Mouse (Mus musculus) liver, embryonic 13.5 days (tissue): Measurements from ENCODE around the gene Rnpepl1. TPM values are rescaled to one million over a fixed set of nuclear protein-coding genes. Genes with fewer than 3 reads are reported as not detected.

Experiments
- ATAC-seq: fragments of 200-750 bp; cut with Nextera tagmentation; 2 replicates; pipeline ENCODE4 v1.8.0; 2017; ENCODE audit warnings: low read depth, mild to moderate bottlenecking, moderate number of reproducible peaks, moderate library complexity
- DNase-seq: peaks from one replicate; pipeline ENCODE4 v3.0.0; 2022
- H3K27ac ChIP-seq: fragments of 300-500 bp; sonication (generic); 2 replicates; pipeline ENCODE4 v1.5.1; 2015; ENCODE audit warnings: moderate library complexity, mild to moderate bottlenecking, inconsistent platforms
- H3K27me3 ChIP-seq: fragments of 300-500 bp; sonication (generic); 2 replicates; pipeline ENCODE4 v1.6.1; 2015; ENCODE audit warnings: mild to moderate bottlenecking, inconsistent platforms
- H3K36me3 ChIP-seq: fragments of 300-500 bp; sonication (generic); 2 replicates; pipeline ENCODE4 v1.6.1; 2015; ENCODE audit warnings: mild to moderate bottlenecking, inconsistent platforms
- H3K4me1 ChIP-seq: fragments of 300-500 bp; sonication (generic); replicated peaks from 2 replicates; pipeline ENCODE4 v1.6.1; 2015; ENCODE audit warnings: inconsistent platforms
- H3K4me2 ChIP-seq: fragments of 300-500 bp; sonication (generic); 2 replicates; pipeline ENCODE4 v1.6.1; 2015; ENCODE audit warnings: inconsistent platforms, mild to moderate bottlenecking, moderate library complexity
- H3K4me3 ChIP-seq: fragments of 300-500 bp; sonication (generic); replicated peaks from 2 replicates; pipeline ENCODE4 v1.5.1; 2015; ENCODE audit warnings: mild to moderate bottlenecking, inconsistent platforms
- H3K9ac ChIP-seq: fragments of 300-500 bp; sonication (generic); 2 replicates; pipeline ENCODE4 v1.6.1; 2015; ENCODE audit warnings: mild to moderate bottlenecking, inconsistent platforms
- H3K9me3 ChIP-seq: fragments of 300-500 bp; sonication (generic); replicated peaks from 2 replicates; pipeline ENCODE4 v1.6.1; 2016; ENCODE audit warnings: inconsistent platforms
- WGBS: fragments of 180-500 bp; shearing (Covaris S2); methylation state at CpG from one replicate; pipeline ENCODE4 v1.1.7; 2015; ENCODE audit not compliant: insufficient replicate concordance; 5-methylcytosine and 5-hydroxymethylcytosine counted together
- polyA plus RNA-seq: library from polyadenylated mRNA; unstranded; fragments of >200 nt; fragmentation: Nextera tagmentation; extraction: Ambion mirVana; gene quantifications from 2 replicates; pipeline ENCODE4 v1.2.1, GENCODE M21; 2015

Rnpepl1 gene
- polyA plus RNA-seq, 1 experiment from 2014 or later: 13.1 TPM

DNA sequence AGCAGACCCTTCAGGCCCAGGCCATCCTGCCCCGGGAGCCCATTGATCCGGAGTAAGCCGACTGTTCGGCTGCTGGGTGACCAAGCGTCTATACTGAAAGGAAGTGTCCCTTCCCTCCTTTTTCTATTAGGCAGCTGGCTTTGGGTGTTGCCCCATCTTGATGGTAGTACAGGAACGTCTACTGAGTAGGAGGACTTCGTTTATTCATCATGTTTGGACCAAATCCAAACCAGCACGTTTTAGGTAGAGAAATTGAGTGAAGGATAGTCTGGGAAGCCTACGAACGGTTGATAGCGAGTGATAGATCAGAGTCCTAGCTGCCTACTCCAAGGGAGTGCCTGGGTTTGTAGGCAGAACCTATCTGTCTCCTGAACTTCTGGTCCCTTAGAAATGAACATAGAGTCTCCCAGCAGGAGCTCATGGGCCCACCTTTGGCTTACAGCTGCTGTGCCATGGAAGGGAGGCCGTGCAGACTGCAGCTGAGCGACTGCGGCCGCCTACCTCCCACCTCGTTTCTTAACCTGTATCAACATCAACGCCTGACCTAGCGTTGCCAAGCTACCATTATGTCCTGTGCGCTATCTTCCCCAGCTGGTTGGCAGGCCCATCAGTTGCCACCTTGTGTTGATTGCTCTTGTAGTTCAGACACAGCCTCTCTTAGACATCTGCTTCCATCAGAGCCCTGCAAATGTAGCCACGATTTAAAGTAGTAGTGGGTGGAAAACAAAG is 2.8 kb upstream of the Rnpepl1 start:
- no peak for DNase-seq
- no peaks in the 10 kb centered on the region for H3K9me3 ChIP-seq
- peaks cover 62% of the 10 kb centered on the region for H3K4me1 ChIP-seq
- peak overlapping the region; percentile 78 for H3K4me3 ChIP-seq
- H3K36me3 ChIP-seq: peaks cover 5% of the 10 kb centered on the region; the same call in 1 of the 2 replicates
- peak; percentile 13 for ATAC-seq
- peak overlapping the region; percentile 83 for H3K9ac ChIP-seq
- peak overlapping the region; percentile 88 for H3K27ac ChIP-seq
- H3K27me3 ChIP-seq: peaks cover 7% of the 10 kb centered on the region; the same call in 1 of the 2 replicates
- 43% methylated on average over 20 of the region's 20 CpGs for WGBS
- H3K4me2 ChIP-seq: peak overlapping the region; percentile 92

GRCm38 (mm10) chr1:92908664-92909063 is 1.9 kb upstream of the Rnpepl1 start:
- 75% methylated on average over 3 of the region's 3 CpGs for WGBS
- peaks cover 61% of the 10 kb centered on the region for H3K4me1 ChIP-seq
- H3K9ac ChIP-seq: no peak overlapping the region
- peaks cover 7% of the 10 kb centered on the region for H3K36me3 ChIP-seq
- H3K9me3 ChIP-seq: no peaks in the 10 kb centered on the region
- H3K27ac ChIP-seq: no peak overlapping the region
- DNase-seq (no peak), ATAC-seq (no peak)
- no peak overlapping the region for H3K4me3 ChIP-seq
- no peaks in the 10 kb centered on the region for H3K27me3 ChIP-seq
- H3K4me2 ChIP-seq: 0 out of 2 replicates have a peak overlapping the region, but pooled peaks have one; percentile 92

GRCm38 (mm10) chr1:92909068-92909467 is 1.5 kb upstream of the Rnpepl1 start:
- Histone ChIP-seq H3K36me3 (peaks cover 10% of the 10 kb centered on the region), H3K4me3 (no peak overlapping the region), H3K4me2 (no peak overlapping the region), H3K27me3 (no peaks in the 10 kb centered on the region), H3K4me1 (peaks cover 61% of the 10 kb centered on the region), H3K9me3 (no peaks in the 10 kb centered on the region), H3K27ac (no peak overlapping the region), H3K9ac (no peak overlapping the region)
- 62% methylated on average over 4 of the region's 4 CpGs for WGBS
- DNase-seq (peak; percentile 23), ATAC-seq (no peak)

GRCm38 (mm10) chr1:92910925-92911720 is 540 bp downstream of the Rnpepl1 start:
- Histone ChIP-seq H3K9ac (peak overlapping the region; percentile 84), H3K9me3 (no peaks in the 10 kb centered on the region), H3K36me3 (peaks cover 25% of the 10 kb centered on the region), H3K4me2 (peak overlapping the region; percentile 95), H3K27me3 (no peaks in the 10 kb centered on the region), H3K27ac (peak overlapping the region; percentile 73), H3K4me3 (peak overlapping the region; percentile 80), H3K4me1 (peaks cover 61% of the 10 kb centered on the region)
- WGBS: 2% methylated on average over 68 of the region's 85 CpGs
- ATAC-seq (peak; percentile 19), DNase-seq (peak; percentile 26)

GRCm38 (mm10) chr1:92911721-92912138 is 1.1 kb downstream of the Rnpepl1 start:
- no peaks in the 10 kb centered on the region for H3K9me3 ChIP-seq
- peak overlapping the region; percentile 80 for H3K4me3 ChIP-seq
- peak overlapping the region; percentile 73 for H3K27ac ChIP-seq
- 43% methylated on average over 8 of the region's 8 CpGs for WGBS
- peaks cover 55% of the 10 kb centered on the region for H3K4me1 ChIP-seq
- ATAC-seq (no peak), DNase-seq (no peak)
- H3K27me3 ChIP-seq: no peaks in the 10 kb centered on the region
- H3K4me2 ChIP-seq: peak overlapping the region; percentile 95
- peaks cover 31% of the 10 kb centered on the region for H3K36me3 ChIP-seq
- H3K9ac ChIP-seq: peak overlapping the region; percentile 84

DNA sequence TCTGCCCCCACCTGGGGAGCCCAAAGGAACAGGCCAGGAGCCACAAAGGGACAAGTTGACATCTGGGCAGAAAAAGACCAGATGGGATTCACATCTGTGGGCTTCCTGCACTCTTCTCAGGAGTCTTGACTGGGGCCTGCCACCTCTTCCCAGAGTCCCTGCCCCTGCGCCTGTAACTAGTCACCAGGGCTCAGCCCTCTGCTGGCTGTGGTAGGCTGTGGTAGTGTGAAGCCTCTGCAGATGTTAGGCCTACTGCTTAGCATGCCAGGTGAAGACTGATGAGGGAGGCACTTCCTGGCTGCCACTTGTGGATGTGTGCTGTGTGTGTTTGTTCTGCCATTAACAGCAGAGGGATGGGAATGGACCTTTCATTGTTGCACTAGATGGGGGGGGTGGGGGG is 1.7 kb downstream of the Rnpepl1 start:
- 50% methylated on average over 1 of the region's 1 CpGs for whole genome bisulfite sequencing
- Histone ChIP-seq H3K4me1 (peaks cover 54% of the 10 kb centered on the region), H3K4me3 (peak overlapping the region; percentile 80), H3K9ac (peak overlapping the region; percentile 84; the same call in 1 of the 2 replicates), H3K36me3 (peaks cover 37% of the 10 kb centered on the region), H3K9me3 (no peaks in the 10 kb centered on the region), H3K4me2 (peak overlapping the region; percentile 95), H3K27ac (no peak overlapping the region), H3K27me3 (no peaks in the 10 kb centered on the region)
- no peak for DNase-seq
- no peak for ATAC-seq

GRCm38 (mm10) chr1:92914239-92914638 is 3.7 kb downstream of the Rnpepl1 start:
- Histone ChIP-seq H3K4me2 (no peak overlapping the region), H3K4me1 (peaks cover 35% of the 10 kb centered on the region), H3K9me3 (no peaks in the 10 kb centered on the region), H3K4me3 (no peak overlapping the region), H3K9ac (no peak overlapping the region), H3K27ac (no peak overlapping the region), H3K36me3 (peaks cover 56% of the 10 kb centered on the region), H3K27me3 (no peaks in the 10 kb centered on the region)
- DNase-seq (no peak), ATAC-seq (no peak)
- 68% methylated on average over 4 of the region's 4 CpGs for WGBS

DNA sequence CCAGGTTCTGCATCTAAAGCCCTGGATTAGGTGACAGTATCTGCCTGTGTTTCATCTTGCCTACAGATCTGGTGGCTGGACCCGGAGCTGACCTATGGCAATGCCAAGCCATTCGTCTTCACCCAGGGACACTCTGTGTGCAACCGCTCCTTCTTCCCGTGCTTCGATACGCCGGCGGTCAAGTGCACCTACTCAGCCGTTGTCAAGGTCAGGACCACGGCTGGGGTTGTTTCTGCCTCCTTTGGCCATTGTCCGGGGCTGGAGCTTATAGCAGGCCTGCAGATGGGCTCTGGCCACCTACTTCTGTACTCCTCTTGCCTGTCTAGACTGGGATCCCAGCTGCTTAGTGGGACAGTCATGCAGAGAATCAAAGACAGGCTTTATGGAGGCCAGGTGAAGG is 4.4 kb downstream of the Rnpepl1 start:
- H3K27ac ChIP-seq: no peak overlapping the region
- H3K4me2 ChIP-seq: no peak overlapping the region
- H3K27me3 ChIP-seq: no peaks in the 10 kb centered on the region
- no peak overlapping the region for H3K4me3 ChIP-seq
- H3K4me1 ChIP-seq: peaks cover 29% of the 10 kb centered on the region
- no peak overlapping the region for H3K9ac ChIP-seq
- WGBS: 91% methylated on average over 11 of the region's 11 CpGs
- DNase-seq: no peak
- H3K36me3 ChIP-seq: peaks cover 64% of the 10 kb centered on the region
- no peak for ATAC-seq
- no peaks in the 10 kb centered on the region for H3K9me3 ChIP-seq

- 87% methylated on average over 9 of the region's 9 CpGs for WGBS
- Histone ChIP-seq H3K36me3 (peaks cover 69% of the 10 kb centered on the region), H3K4me3 (no peak overlapping the region), H3K9ac (no peak overlapping the region), H3K27ac (no peak overlapping the region), H3K4me2 (no peak overlapping the region), H3K27me3 (no peaks in the 10 kb centered on the region), H3K4me1 (peaks cover 21% of the 10 kb centered on the region), H3K9me3 (no peaks in the 10 kb centered on the region)
- DNase-seq (no peak), ATAC-seq (no peak)
Observed at GRCm38 (mm10) chr1:92916725-92917124, 6.1 kb downstream of the Rnpepl1 start.

GRCm38 (mm10) chr1:92919151-92919550 is 8.6 kb downstream of the Rnpepl1 start:
- peaks cover 63% of the 10 kb centered on the region for H3K36me3 ChIP-seq
- no peak for ATAC-seq
- DNase-seq: no peak

DNA sequence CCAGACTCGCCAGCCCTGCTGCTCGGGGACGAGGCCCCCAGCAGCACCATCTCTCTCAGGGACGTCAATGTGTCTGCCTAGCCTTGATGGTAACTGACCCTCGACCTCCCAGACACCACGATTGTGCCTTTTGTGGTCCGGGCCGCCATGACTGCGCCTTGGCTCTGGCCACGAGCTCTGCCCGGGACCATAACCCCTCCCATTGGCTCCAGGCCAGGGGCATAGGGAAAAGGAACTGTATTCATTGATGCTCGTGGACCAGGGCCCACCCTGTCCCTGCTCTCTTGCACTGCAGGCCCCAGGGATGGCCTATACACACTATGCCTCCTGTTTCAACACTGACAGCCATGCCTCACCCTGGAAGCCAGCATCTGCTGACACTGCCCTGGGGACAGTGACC is 9.2 kb downstream of the Rnpepl1 start:
- 74% methylated on average over 12 of the region's 12 CpGs for WGBS
- H3K9me3 ChIP-seq: no peaks in the 10 kb centered on the region
- no peak overlapping the region for H3K4me2 ChIP-seq
- H3K4me1 ChIP-seq: peaks cover 7% of the 10 kb centered on the region
- ATAC-seq: peak; percentile 19; the same call in 1 of the 2 replicates
- DNase-seq: no peak
- no peaks in the 10 kb centered on the region for H3K27me3 ChIP-seq
- no peak overlapping the region for H3K9ac ChIP-seq
- no peak overlapping the region for H3K27ac ChIP-seq
- H3K36me3 ChIP-seq: peaks cover 57% of the 10 kb centered on the region
- H3K4me3 ChIP-seq: no peak overlapping the region

More at GRCm38 (mm10) chr1:92919151-92919550, 8.6 kb downstream of the Rnpepl1 start:
- 87% methylated on average over 11 of the region's 11 CpGs for WGBS
- peaks cover 7% of the 10 kb centered on the region for H3K4me1 ChIP-seq
- no peak overlapping the region for H3K9ac ChIP-seq
- H3K27ac ChIP-seq: no peak overlapping the region
- no peak overlapping the region for H3K4me3 ChIP-seq
- no peaks in the 10 kb centered on the region for H3K9me3 ChIP-seq
- no peaks in the 10 kb centered on the region for H3K27me3 ChIP-seq
- H3K4me2 ChIP-seq: no peak overlapping the region
